Mouse (Mus musculus) midbrain, embryonic 16.5 days (tissue): ENCODE measurements around the gene Gfpt1. TPM values are rescaled to one million over a fixed set of nuclear protein-coding genes. Genes with fewer than 3 reads are reported as not detected.

Experiments used
- ATAC-seq: fragments of 200-750 bp; cut with Nextera tagmentation; 2 replicates; pipeline ENCODE4 v1.8.0; 2017; ENCODE audit warnings: moderate TSS enrichment
- H3K27ac ChIP-seq: fragments of 300-500 bp; sonication (generic); 2 replicates; pipeline ENCODE4 v1.5.1; 2014; ENCODE audit warnings: mild to moderate bottlenecking, low read length, mixed read lengths
- H3K27me3 ChIP-seq: fragments of 300-500 bp; sonication (generic); 2 replicates; pipeline ENCODE4 v1.6.1; 2014; ENCODE audit warnings: low read depth, low read length, mixed read lengths; ENCODE audit not compliant: control insufficient read depth, insufficient read depth
- H3K36me3 ChIP-seq: fragments of 300-500 bp; sonication (generic); 2 replicates; pipeline ENCODE4 v1.6.1; 2014; ENCODE audit warnings: mild to moderate bottlenecking, low read length, moderate library complexity, mixed read lengths; ENCODE audit not compliant: control insufficient read depth, insufficient read depth
- H3K4me1 ChIP-seq: fragments of 300-500 bp; sonication (generic); 2 replicates; pipeline ENCODE4 v1.6.1; 2014; ENCODE audit warnings: mild to moderate bottlenecking, low read length, mixed read lengths; ENCODE audit not compliant: control insufficient read depth, insufficient read depth
- H3K4me2 ChIP-seq: fragments of 300-500 bp; sonication (generic); 2 replicates; pipeline ENCODE4 v1.6.1; 2014; ENCODE audit warnings: mild to moderate bottlenecking, low read length, mixed read lengths
- H3K4me3 ChIP-seq: fragments of 300-500 bp; sonication (generic); 2 replicates; pipeline ENCODE4 v1.5.1; 2014; ENCODE audit warnings: low read depth, mild to moderate bottlenecking, low read length, moderate library complexity, mixed read lengths
- H3K9ac ChIP-seq: fragments of 300-500 bp; sonication (generic); 2 replicates; pipeline ENCODE4 v1.6.1; 2014; ENCODE audit warnings: low read depth, low read length, mixed read lengths
- H3K9me3 ChIP-seq: fragments of 300-500 bp; sonication (generic); replicated peaks from 2 replicates; pipeline ENCODE4 v1.6.1; 2014; ENCODE audit warnings: mild to moderate bottlenecking, low read length, mixed read lengths; ENCODE audit not compliant: control insufficient read depth, poor library complexity, severe bottlenecking
- WGBS: fragments of 180-500 bp; shearing (Covaris S2); extraction: QIAGEN DNeasy Blood & Tissue Kit; methylation state at CpG from one replicate; pipeline ENCODE4 v1.1.7; 2014; 5-methylcytosine and 5-hydroxymethylcytosine counted together
- polyA plus RNA-seq: library from polyadenylated mRNA; unstranded; fragments of >200 nt; fragmentation: Nextera tagmentation; extraction: Ambion mirVana; gene quantifications from 2 replicates; pipeline ENCODE4 v1.2.1, GENCODE M21; 2015

Gene Gfpt1
- polyA plus RNA-seq, 1 experiment from 2014 or later, result 30.0 TPM

DNA sequence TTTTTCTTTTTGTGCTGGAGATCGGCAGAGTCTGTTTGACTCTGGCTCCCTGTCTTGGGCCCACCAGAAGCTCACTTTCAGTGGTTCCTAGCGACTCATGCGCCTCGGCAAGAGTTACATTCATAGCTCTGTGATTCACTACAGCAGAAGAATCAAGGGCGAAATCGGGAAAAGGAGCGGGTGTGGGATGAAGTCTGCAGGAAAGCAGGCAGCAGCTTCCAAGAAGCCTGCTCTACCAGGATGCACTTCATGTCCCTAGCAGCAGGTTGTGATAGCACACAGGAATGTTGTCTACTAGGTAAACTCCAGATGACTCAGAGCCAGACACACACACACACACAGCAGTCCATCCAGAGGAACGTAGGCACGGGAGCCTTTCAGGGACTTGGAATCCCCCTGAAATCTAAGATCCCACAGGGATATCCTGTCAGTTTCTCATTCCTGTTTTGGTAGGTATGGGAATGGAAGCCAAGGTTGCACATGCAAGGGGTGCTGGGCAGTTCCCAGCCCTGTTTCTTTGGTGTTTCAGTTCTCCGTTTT, 9.3 kb downstream of the Gfpt1 start:
- H3K4me2 ChIP-seq, result no peak overlapping the region
- H3K4me3 ChIP-seq, result no peak overlapping the region
- no peaks in the 10 kb centered on the region for H3K4me1 ChIP-seq
- H3K36me3 ChIP-seq, result peaks cover 48% of the 10 kb centered on the region
- no peak overlapping the region for H3K9ac ChIP-seq
- no peaks in the 10 kb centered on the region for H3K27me3 ChIP-seq
- ATAC-seq, result no peak
- WGBS, result 95% methylated on average over 10 of the region's 10 CpGs
- H3K27ac ChIP-seq, result no peak overlapping the region
- no peaks in the 10 kb centered on the region for H3K9me3 ChIP-seq

DNA sequence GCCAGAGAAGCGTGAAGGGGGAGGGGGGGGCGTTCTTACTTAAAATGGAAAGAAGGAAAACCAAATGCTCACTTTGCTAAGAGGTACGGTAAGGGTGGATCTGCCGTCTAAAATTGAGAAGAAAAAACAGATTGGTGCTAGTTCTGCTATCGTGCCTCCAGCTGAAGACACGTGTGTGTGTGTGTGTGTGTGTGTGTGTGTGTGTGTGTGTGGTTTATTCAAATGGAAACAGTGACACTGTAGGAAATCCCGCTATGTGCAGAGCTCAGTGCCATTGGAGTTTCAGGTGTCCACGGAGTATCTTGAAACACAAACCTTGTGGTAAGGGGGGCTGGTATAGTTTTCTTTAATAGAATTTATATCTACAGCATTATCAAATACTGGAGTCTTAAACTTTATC, 11.5 kb downstream of the Gfpt1 start:
- Histone ChIP-seq H3K4me1 (no peaks in the 10 kb centered on the region), H3K36me3 (peaks cover 65% of the 10 kb centered on the region), H3K27me3 (no peaks in the 10 kb centered on the region), H3K9me3 (no peaks in the 10 kb centered on the region), H3K9ac (no peak overlapping the region), H3K27ac (no peak overlapping the region), H3K4me2 (no peak overlapping the region), H3K4me3 (no peak overlapping the region)
- WGBS, result 95% methylated on average over 8 of the region's 8 CpGs
- ATAC-seq, result no peak

DNA sequence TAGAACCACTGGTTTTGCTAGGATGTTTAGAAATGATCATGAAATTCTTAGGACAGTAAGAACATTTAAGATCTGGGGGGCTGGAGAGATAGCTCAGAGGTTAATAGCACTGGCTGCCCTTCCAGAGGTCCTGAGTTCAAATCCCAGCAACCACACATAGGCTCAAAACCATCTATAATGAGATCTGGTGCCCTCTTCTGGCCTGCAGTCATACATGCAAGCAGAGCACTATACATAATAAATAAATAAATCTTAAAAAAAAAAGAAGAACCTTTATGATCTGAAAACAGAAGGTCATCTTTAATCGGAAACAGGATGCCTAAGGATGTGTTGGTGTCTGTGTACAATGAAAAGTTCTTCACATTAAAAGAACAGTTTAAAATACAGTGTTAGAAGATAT, 17.1 kb downstream of the Gfpt1 start:
- Histone ChIP-seq H3K27ac (no peak overlapping the region), H3K36me3 (peaks cover 60% of the 10 kb centered on the region), H3K4me2 (no peak overlapping the region), H3K9me3 (no peaks in the 10 kb centered on the region), H3K4me3 (no peak overlapping the region), H3K27me3 (no peaks in the 10 kb centered on the region), H3K4me1 (no peaks in the 10 kb centered on the region), H3K9ac (no peak overlapping the region)
- ATAC-seq, result no peak
- 95% methylated on average over 1 of the region's 1 CpGs for WGBS

DNA sequence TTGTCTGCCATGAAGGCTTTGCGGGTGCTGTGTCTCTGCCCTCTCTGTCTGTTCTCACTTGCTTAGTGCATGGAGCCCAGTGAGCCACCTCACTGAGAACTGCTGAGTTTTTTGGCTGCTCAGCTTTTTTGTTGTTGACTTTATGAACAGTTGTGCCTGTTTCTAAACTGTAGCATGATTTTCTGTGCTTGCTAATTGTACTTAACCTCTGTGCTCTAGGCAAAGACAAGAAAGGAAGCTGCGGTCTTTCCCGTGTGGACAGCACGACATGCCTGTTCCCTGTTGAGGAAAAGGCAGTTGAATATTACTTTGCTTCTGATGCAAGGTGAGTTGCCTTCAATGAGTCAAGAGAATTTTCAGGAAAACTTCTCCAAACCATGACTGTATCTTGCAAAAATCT, 20.9 kb downstream of the Gfpt1 start:
- no peaks in the 10 kb centered on the region for H3K27me3 ChIP-seq
- no peak overlapping the region for H3K4me2 ChIP-seq
- H3K4me1 ChIP-seq, result no peaks in the 10 kb centered on the region
- H3K4me3 ChIP-seq, result no peak overlapping the region
- no peak overlapping the region for H3K27ac ChIP-seq
- no peak overlapping the region for H3K9ac ChIP-seq
- peaks cover 50% of the 10 kb centered on the region for H3K36me3 ChIP-seq
- no peak for ATAC-seq
- 95% methylated on average over 4 of the region's 4 CpGs for WGBS
- no peaks in the 10 kb centered on the region for H3K9me3 ChIP-seq

DNA sequence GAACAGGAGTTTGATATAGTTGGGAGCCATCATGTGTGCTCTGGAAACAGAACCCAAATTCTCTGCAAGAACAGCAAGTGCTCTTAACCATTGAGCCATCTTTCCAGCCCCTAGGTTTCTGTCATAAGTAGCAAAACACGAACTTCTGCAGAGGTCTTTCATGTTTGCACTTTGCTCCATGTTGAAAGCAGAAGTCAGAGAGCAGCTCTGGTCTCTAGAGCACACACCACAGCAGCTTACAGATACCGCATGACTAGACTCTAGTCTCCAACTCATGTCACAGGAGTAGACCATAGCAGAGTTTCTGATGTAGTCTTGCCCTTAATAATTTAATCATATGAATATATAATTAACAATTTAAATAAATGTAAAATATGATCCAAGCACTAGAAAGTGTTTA, 25.6 kb downstream of the Gfpt1 start:
- no peak overlapping the region for H3K4me2 ChIP-seq
- no peaks in the 10 kb centered on the region for H3K9me3 ChIP-seq
- no peaks in the 10 kb centered on the region for H3K4me1 ChIP-seq
- ATAC-seq, result no peak
- H3K27me3 ChIP-seq, result no peaks in the 10 kb centered on the region
- no peak overlapping the region for H3K27ac ChIP-seq
- WGBS, result 93% methylated on average over 2 of the region's 2 CpGs
- H3K4me3 ChIP-seq, result no peak overlapping the region
- H3K9ac ChIP-seq, result no peak overlapping the region
- H3K36me3 ChIP-seq, result peaks cover 41% of the 10 kb centered on the region

DNA sequence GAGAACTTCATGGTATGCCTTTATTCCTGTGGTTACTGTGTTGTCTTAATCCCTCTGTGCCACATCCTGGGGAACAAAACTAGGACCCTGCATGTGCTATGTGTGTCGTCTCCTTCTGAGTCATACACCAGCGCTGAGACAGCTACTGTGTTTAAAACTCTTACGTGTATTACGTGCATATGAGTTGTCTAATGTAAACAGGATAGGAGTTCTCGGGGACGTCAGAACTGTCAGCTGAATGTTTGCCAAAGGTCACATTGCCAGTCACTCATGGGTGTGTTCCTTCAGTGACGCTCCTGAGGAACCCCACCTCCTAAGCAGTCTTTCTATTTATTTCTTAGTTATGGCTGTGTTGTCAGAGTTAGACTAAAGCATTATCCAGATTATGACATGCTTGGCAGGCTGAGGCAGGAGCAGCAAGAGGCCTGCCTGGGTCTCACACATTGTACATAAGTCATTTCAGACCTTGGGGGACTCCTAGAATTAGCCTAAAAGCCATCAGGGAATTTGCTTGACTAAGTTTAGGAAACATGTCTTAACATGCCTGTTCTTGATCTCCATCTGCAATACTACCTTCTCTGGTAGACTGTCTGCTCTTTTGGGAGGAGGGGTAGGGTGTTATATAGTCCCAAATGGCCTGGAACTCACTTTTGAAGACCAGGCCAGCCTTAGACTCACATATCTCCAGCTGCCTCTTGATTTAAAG, 26.7 kb downstream of the Gfpt1 start:
- no peak for ATAC-seq
- WGBS, result 83% methylated on average over 7 of the region's 7 CpGs
- no peaks in the 10 kb centered on the region for H3K9me3 ChIP-seq
- no peak overlapping the region for H3K27ac ChIP-seq
- no peak overlapping the region for H3K4me3 ChIP-seq
- H3K36me3 ChIP-seq, result peaks cover 41% of the 10 kb centered on the region
- H3K27me3 ChIP-seq, result no peaks in the 10 kb centered on the region
- no peaks in the 10 kb centered on the region for H3K4me1 ChIP-seq
- H3K9ac ChIP-seq, result no peak overlapping the region
- no peak overlapping the region for H3K4me2 ChIP-seq

DNA sequence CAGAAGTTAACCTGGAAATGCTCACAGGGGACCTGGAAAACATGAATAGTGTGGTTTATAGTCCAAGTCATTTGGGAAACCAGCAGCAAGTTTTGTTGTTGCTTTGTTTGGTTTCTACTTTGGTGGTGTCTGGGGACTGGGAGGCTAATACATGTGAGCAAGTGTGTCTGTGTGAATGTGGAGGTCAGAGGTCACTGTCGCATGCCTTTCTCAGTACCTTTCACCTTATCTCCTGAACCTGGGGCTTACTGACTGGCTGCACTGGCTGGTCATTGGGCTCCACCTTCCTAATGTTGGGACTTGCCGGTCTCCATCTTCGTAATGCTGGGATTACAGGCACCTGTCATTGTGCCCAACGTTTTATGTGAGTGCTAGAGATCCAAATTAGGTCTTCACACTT, 28.0 kb downstream of the Gfpt1 start:
- no peaks in the 10 kb centered on the region for H3K4me1 ChIP-seq
- no peak overlapping the region for H3K4me2 ChIP-seq
- no peak for ATAC-seq
- 93% methylated on average over 4 of the region's 4 CpGs for WGBS
- no peak overlapping the region for H3K27ac ChIP-seq
- H3K36me3 ChIP-seq, result peaks cover 33% of the 10 kb centered on the region
- H3K4me3 ChIP-seq, result no peak overlapping the region
- no peak overlapping the region for H3K9ac ChIP-seq
- no peaks in the 10 kb centered on the region for H3K27me3 ChIP-seq
- no peaks in the 10 kb centered on the region for H3K9me3 ChIP-seq

DNA sequence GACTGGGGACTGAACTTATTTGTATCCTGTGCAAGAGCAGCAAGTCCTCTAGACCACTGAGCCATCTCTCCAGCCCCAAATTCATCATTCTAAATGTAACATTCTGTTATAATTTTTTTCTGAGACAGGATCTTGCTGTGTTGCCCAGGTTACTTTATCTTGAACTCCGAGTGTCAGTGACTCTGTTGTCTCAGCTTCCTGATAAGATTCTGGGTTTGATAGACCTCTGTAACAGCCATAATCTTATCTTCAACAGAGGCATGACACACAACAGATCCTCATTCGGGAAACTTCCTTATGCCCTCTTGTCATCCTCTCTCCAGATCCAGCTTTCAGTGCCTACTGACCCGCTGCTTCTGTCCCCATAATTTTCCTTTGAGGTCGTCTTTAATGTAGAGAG, 30.1 kb downstream of the Gfpt1 start:
- no peak for ATAC-seq
- Histone ChIP-seq H3K27ac (no peak overlapping the region), H3K27me3 (no peaks in the 10 kb centered on the region), H3K9me3 (no peaks in the 10 kb centered on the region), H3K4me2 (no peak overlapping the region), H3K4me3 (no peak overlapping the region), H3K36me3 (peaks cover 27% of the 10 kb centered on the region), H3K9ac (no peak overlapping the region), H3K4me1 (no peaks in the 10 kb centered on the region)
- 92% methylated on average over 4 of the region's 4 CpGs for WGBS

DNA sequence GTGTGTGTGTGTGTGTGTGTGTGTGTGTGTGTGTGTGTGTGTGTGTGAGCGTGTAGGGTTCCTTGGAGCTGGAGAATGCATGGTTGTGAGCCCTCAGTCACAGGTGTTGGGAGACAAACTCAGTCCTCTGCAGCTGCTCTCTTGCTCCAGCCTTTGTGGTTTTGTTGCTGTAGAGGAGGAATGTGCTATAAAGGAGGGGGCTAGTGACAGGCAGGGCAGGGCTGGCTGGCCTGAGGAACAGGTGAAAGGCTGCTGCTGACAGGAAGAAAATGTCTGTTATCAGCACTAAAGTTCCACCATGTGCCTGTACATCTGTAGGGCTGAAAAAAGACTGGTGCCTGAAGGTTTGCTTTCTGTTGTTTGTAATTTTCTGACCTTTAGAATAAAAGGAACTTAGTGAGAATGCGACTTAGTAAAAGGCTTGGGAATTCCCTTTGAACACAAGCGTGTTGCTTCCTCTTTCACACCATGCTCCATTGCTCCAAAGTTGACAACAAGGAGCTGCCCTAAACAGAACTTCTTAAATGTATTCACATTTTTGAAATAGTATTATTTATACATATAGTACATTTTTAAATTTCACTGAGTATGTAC, 32.5 kb downstream of the Gfpt1 start:
- no peaks in the 10 kb centered on the region for H3K9me3 ChIP-seq
- H3K9ac ChIP-seq, result no peak overlapping the region
- no peak for ATAC-seq
- no peaks in the 10 kb centered on the region for H3K4me1 ChIP-seq
- no peak overlapping the region for H3K4me3 ChIP-seq
- H3K27ac ChIP-seq, result no peak overlapping the region
- no peaks in the 10 kb centered on the region for H3K27me3 ChIP-seq
- 80% methylated on average over 3 of the region's 3 CpGs for WGBS
- H3K4me2 ChIP-seq, result no peak overlapping the region
- peaks cover 31% of the 10 kb centered on the region for H3K36me3 ChIP-seq
